Mouse (Mus musculus) kidney, adult 2 months (tissue): ENCODE measurements around the gene Scn1b. TPM values are rescaled to one million over a fixed set of nuclear protein-coding genes. Genes with fewer than 3 reads are reported as not detected.

Experiments used
- DNase-seq: peaks from one replicate; pipeline ENCODE4 v3.0.0; 2021
- H3K27ac ChIP-seq: fragments of 200-500 bp; 2 replicates; pipeline ENCODE4 v1.5.1; 2012; ENCODE audit warnings: low read depth, low read length, control low read depth, inconsistent platforms; ENCODE audit not compliant: insufficient read depth
- H3K27me3 ChIP-seq: fragments of 200-500 bp; replicated peaks from 2 replicates; pipeline ENCODE4 v1.6.1; 2012; ENCODE audit warnings: mild to moderate bottlenecking, moderate library complexity, low read length, inconsistent platforms; ENCODE audit not compliant: control insufficient read depth, insufficient read depth
- H3K36me3 ChIP-seq: fragments of 200-500 bp; 2 replicates; pipeline ENCODE4 v1.6.1; 2012; ENCODE audit warnings: mild to moderate bottlenecking, moderate library complexity, low read length, inconsistent platforms; ENCODE audit not compliant: control insufficient read depth, insufficient read depth
- H3K4me1 ChIP-seq: fragments of 200-500 bp; 2 replicates; pipeline ENCODE4 v1.6.1; 2011; ENCODE audit warnings: low read length; ENCODE audit not compliant: control insufficient read depth, insufficient read depth
- H3K4me3 ChIP-seq: fragments of 200-500 bp; 2 replicates; pipeline ENCODE4 v1.5.1; 2011; ENCODE audit warnings: mild to moderate bottlenecking, low read depth, low read length, control low read depth; ENCODE audit not compliant: insufficient read depth
- CTCF ChIP-seq: fragments of 200-500 bp; conservative IDR thresholded peaks from 2 replicates; pipeline ENCODE4 v1.5.1; 2011; ENCODE audit warnings: low read depth, mild to moderate bottlenecking, control low read depth, low read length, moderate library complexity, mixed read lengths; ENCODE audit not compliant: insufficient read depth, insufficient read length
- POLR2A ChIP-seq: fragments of 200-500 bp; IDR thresholded peaks from one replicate; pipeline ENCODE4 v1.6.1; 2011; ENCODE audit warnings: low read depth, low read length, control low read depth
- WGBS: fragments of 180-500 bp; shearing (Covaris S2); methylation state at CpG from one replicate; pipeline ENCODE4 v1.1.7; 2018; 5-methylcytosine and 5-hydroxymethylcytosine counted together
- polyA plus RNA-seq: library from polyadenylated mRNA; depleted of rRNA; stranded (reverse); fragments of >200 nt; gene quantifications from 2 replicates; pipeline ENCODE4 v1.2.3, GENCODE M21; 2012

Scn1b gene
- polyA plus RNA-seq, 1 experiment: 27.9 TPM

- Histone ChIP-seq H3K27ac (no peak overlapping the region), H3K4me3 (no peak overlapping the region), H3K27me3 (no peaks in the 10 kb centered on the region), H3K36me3 (no peaks in the 10 kb centered on the region; the same call in 1 of the 2 replicates), H3K4me1 (no peaks in the 10 kb centered on the region; the same call in 1 of the 2 replicates)
- TF ChIP-seq CTCF (no peak), POLR2A (no peak)
- DNase-seq: no peak
- WGBS: 83% methylated on average over 4 of the region's 4 CpGs
Observed at GRCm38 (mm10) chr7:31131866-31132265, 5.1 kb upstream of the Scn1b start.

GRCm38 (mm10) chr7:31130841-31131240, 4.0 kb upstream of the Scn1b start:
- TF ChIP-seq CTCF (peak; percentile 87), POLR2A (no peak)
- H3K4me1 ChIP-seq: no peaks in the 10 kb centered on the region; the same call in 1 of the 2 replicates
- H3K36me3 ChIP-seq: no peaks in the 10 kb centered on the region; the same call in 1 of the 2 replicates
- H3K27me3 ChIP-seq: no peaks in the 10 kb centered on the region
- peak; percentile 65 for DNase-seq
- WGBS: 32% methylated on average over 4 of the region's 4 CpGs
- H3K4me3 ChIP-seq: no peak overlapping the region
- no peak overlapping the region for H3K27ac ChIP-seq

GRCm38 (mm10) chr7:31130197-31130596, 3.4 kb upstream of the Scn1b start:
- WGBS: 87% methylated on average over 7 of the region's 7 CpGs
- H3K4me1 ChIP-seq: no peaks in the 10 kb centered on the region; the same call in 1 of the 2 replicates
- H3K4me3 ChIP-seq: no peak overlapping the region
- H3K27ac ChIP-seq: no peak overlapping the region
- no peaks in the 10 kb centered on the region for H3K27me3 ChIP-seq
- no peaks in the 10 kb centered on the region for H3K36me3 ChIP-seq
- no peak for DNase-seq
- no peak for TF ChIP-seq POLR2A
- TF ChIP-seq CTCF: no peak

- TF ChIP-seq CTCF: no peak
- TF ChIP-seq POLR2A: no peak
Observed at GRCm38 (mm10) chr7:31128157-31128705, 1.4 kb upstream of the Scn1b start.

GRCm38 (mm10) chr7:31126211-31126751, 522 bp downstream of the Scn1b start:
- Histone ChIP-seq H3K4me1 (no peaks in the 10 kb centered on the region; the same call in 1 of the 2 replicates), H3K27ac (no peak overlapping the region), H3K4me3 (peak overlapping the region; percentile 72), H3K36me3 (no peaks in the 10 kb centered on the region), H3K27me3 (no peaks in the 10 kb centered on the region)
- no peak for TF ChIP-seq POLR2A
- TF ChIP-seq CTCF: no peak
- WGBS: under 1% methylated on average over 53 of the region's 53 CpGs
- no peak for DNase-seq

More at GRCm38 (mm10) chr7:31128157-31128705, 1.4 kb upstream of the Scn1b start:
- 60% methylated on average over 9 of the region's 9 CpGs for WGBS
- H3K27me3 ChIP-seq: no peaks in the 10 kb centered on the region
- H3K4me1 ChIP-seq: no peaks in the 10 kb centered on the region; the same call in 1 of the 2 replicates
- no peaks in the 10 kb centered on the region for H3K36me3 ChIP-seq
- no peak for DNase-seq
- no peak overlapping the region for H3K4me3 ChIP-seq
- H3K27ac ChIP-seq: no peak overlapping the region

GRCm38 (mm10) chr7:31125116-31125515, 1.7 kb downstream of the Scn1b start:
- Histone ChIP-seq H3K4me1 (no peaks in the 10 kb centered on the region; the same call in 1 of the 2 replicates), H3K36me3 (no peaks in the 10 kb centered on the region), H3K4me3 (no peak overlapping the region), H3K27ac (no peak overlapping the region), H3K27me3 (no peaks in the 10 kb centered on the region)
- TF ChIP-seq POLR2A (no peak), CTCF (no peak)
- 68% methylated on average over 13 of the region's 13 CpGs for WGBS
- DNase-seq: no peak

- no peaks in the 10 kb centered on the region for H3K36me3 ChIP-seq
- no peak for DNase-seq
- TF ChIP-seq CTCF: no peak
- TF ChIP-seq POLR2A: no peak
- 93% methylated on average over 5 of the region's 5 CpGs for WGBS
- no peak overlapping the region for H3K4me3 ChIP-seq
- H3K27ac ChIP-seq: no peak overlapping the region
- no peaks in the 10 kb centered on the region for H3K27me3 ChIP-seq
- H3K4me1 ChIP-seq: no peaks in the 10 kb centered on the region; the same call in 1 of the 2 replicates
Observed at GRCm38 (mm10) chr7:31124381-31124780, 2.4 kb downstream of the Scn1b start.
